Mouse (Mus musculus) lung, postnatal 0 days (tissue): ENCODE data around the gene Pnpla2. TPM values are rescaled to one million over a fixed set of nuclear protein-coding genes. Genes with fewer than 3 reads are reported as not detected.

ENCODE experiments used
- ATAC-seq: fragments of 200-750 bp; cut with Nextera tagmentation; 2 replicates; pipeline ENCODE4 v1.8.0; 2017; ENCODE audit warnings: moderate library complexity
- DNase-seq: peaks from one replicate; pipeline ENCODE4 v3.0.0-alpha.2; 2016; ENCODE audit warnings: low spot score
- H3K27ac ChIP-seq: fragments of 300-500 bp; sonication (generic); 2 replicates; pipeline ENCODE4 v1.5.1; 2014; ENCODE audit warnings: antibody characterized with exemption, mild to moderate bottlenecking, low read length, mixed read lengths
- H3K27me3 ChIP-seq: fragments of 300-500 bp; sonication (generic); replicated peaks from 2 replicates; pipeline ENCODE4 v1.6.1; 2014; ENCODE audit warnings: low read length, mixed read lengths; ENCODE audit not compliant: insufficient read depth
- H3K36me3 ChIP-seq: fragments of 300-500 bp; sonication (generic); 2 replicates; pipeline ENCODE4 v1.6.1; 2014; ENCODE audit warnings: low read length, mixed read lengths; ENCODE audit not compliant: insufficient read depth
- H3K4me1 ChIP-seq: fragments of 300-500 bp; sonication (generic); 2 replicates; pipeline ENCODE4 v1.6.1; 2014; ENCODE audit warnings: antibody characterized with exemption, low read depth, low read length, mixed read lengths; ENCODE audit not compliant: insufficient read depth
- H3K4me2 ChIP-seq: fragments of 300-500 bp; sonication (generic); replicated peaks from 2 replicates; pipeline ENCODE4 v1.6.1; 2014; ENCODE audit warnings: low read depth, mild to moderate bottlenecking, low read length, moderate library complexity, mixed read lengths
- H3K4me3 ChIP-seq: fragments of 300-500 bp; sonication (generic); 2 replicates; pipeline ENCODE4 v1.5.1; 2014; ENCODE audit warnings: low read depth, low read length
- H3K9ac ChIP-seq: fragments of 300-500 bp; sonication (generic); replicated peaks from 2 replicates; pipeline ENCODE4 v1.6.1; 2014; ENCODE audit warnings: low read depth, mild to moderate bottlenecking
- H3K9me3 ChIP-seq: fragments of 300-500 bp; sonication (generic); 2 replicates; pipeline ENCODE4 v1.6.1; 2016; ENCODE audit warnings: low read length, mixed read lengths
- CTCF ChIP-seq: IDR thresholded peaks from 2 replicates; pipeline ENCODE4 v1.5.1; 2016; ENCODE audit warnings: antibody characterized with exemption, mild to moderate bottlenecking
- EP300 ChIP-seq: IDR thresholded peaks from 2 replicates; pipeline ENCODE4 v1.6.1; 2016; ENCODE audit warnings: antibody characterized with exemption, mild to moderate bottlenecking, control low read depth
- WGBS: fragments of 180-500 bp; shearing (Covaris S2); extraction: QIAGEN DNeasy Blood & Tissue Kit; methylation state at CpG from one replicate; pipeline ENCODE4 v1.1.7; 2014; 5-methylcytosine and 5-hydroxymethylcytosine counted together
- polyA plus RNA-seq: library from polyadenylated mRNA; unstranded; fragments of >200 nt; fragmentation: Nextera tagmentation; extraction: Ambion mirVana; gene quantifications from 2 replicates; pipeline ENCODE4 v1.2.1, GENCODE M21; 2015

Pnpla2 gene
- polyA plus RNA-seq, 1 experiment from 2014 or later = 116 TPM

DNA sequence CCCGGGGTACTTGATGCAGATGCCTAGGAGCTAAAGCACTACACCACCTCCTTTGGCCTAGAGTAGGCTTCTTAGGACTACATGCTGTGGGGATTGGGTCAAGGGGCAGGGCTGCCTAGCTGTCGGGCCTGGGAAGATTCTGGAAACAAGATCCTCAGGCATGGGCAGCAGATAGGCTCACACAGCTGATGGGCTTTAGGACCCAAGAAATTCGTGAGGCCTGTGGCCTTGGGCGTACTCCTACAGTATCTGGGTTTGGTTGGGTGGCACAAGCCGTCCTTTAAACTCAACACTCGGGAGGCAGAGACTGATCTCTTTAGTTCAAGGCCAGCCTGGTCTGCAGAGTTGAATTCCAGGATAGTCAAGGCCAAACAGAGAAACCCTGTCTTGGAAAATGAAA lies 17.2 kb downstream of the Pnpla2 start:
- no peak overlapping the region for H3K27ac ChIP-seq
- H3K9me3 ChIP-seq = no peaks in the 10 kb centered on the region
- no peak overlapping the region for H3K4me3 ChIP-seq
- H3K4me2 ChIP-seq = no peak overlapping the region
- no peaks in the 10 kb centered on the region for H3K27me3 ChIP-seq
- DNase-seq (no peak), ATAC-seq (no peak)
- no peak overlapping the region for H3K9ac ChIP-seq
- WGBS = 83% methylated on average over 6 of the region's 6 CpGs
- H3K36me3 ChIP-seq = peaks cover 15% of the 10 kb centered on the region
- peaks cover 33% of the 10 kb centered on the region for H3K4me1 ChIP-seq
- no peak for TF ChIP-seq EP300
- TF ChIP-seq CTCF = no peak

DNA sequence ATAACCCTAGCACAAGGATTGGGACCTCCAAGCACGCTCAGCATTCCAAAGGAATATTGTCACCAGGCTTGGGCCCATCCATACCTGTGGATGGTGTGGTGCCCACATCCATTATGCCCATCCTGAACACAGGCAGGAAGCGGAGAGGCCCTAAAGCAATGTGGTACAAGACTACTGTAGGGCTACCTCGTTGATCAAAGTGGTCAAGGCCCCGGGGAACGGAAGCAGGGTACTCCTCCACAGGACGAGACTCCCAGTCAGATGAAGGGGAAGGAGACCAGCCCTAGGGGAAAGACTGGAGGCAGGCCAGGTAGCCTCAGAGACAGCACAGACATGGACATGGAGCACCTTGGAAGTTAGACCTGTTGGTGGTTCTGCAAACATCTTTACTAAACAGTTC lies 17.8 kb downstream of the Pnpla2 start:
- peaks cover 39% of the 10 kb centered on the region for H3K4me1 ChIP-seq
- no peak overlapping the region for H3K4me2 ChIP-seq
- ATAC-seq (no peak), DNase-seq (no peak)
- H3K4me3 ChIP-seq = no peak overlapping the region
- no peak overlapping the region for H3K9ac ChIP-seq
- no peaks in the 10 kb centered on the region for H3K9me3 ChIP-seq
- peaks cover 15% of the 10 kb centered on the region for H3K36me3 ChIP-seq
- no peaks in the 10 kb centered on the region for H3K27me3 ChIP-seq
- WGBS = 68% methylated on average over 6 of the region's 6 CpGs
- no peak overlapping the region for H3K27ac ChIP-seq
- TF ChIP-seq EP300 (no peak), CTCF (no peak)

DNA sequence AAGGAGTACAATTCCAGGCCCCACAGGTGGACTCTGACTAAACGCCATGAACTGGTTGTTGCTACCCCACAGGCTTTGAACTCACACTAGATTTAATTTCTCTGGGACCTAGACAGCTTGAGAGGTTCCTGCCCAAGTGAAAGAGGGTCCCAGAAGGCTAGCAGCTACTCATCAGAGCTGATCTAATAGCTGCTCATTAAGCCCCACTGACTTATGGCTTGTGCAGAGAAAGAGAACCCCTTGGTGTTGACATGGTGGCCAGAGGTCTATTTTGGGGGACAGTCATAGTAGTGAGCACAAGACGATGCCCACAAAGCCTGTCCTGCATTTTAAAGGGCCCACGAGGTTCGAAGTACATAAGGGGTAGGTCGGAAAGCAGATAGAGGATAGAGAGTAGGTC lies 19.2 kb downstream of the Pnpla2 start:
- H3K9me3 ChIP-seq = no peaks in the 10 kb centered on the region
- no peak for ATAC-seq
- H3K27ac ChIP-seq = no peak overlapping the region
- no peaks in the 10 kb centered on the region for H3K27me3 ChIP-seq
- no peak for DNase-seq
- peak overlapping the region; percentile 94 for H3K4me2 ChIP-seq
- peaks cover 33% of the 10 kb centered on the region for H3K4me1 ChIP-seq
- peak overlapping the region; percentile 77 for H3K9ac ChIP-seq
- WGBS = 5% methylated on average over 5 of the region's 5 CpGs
- H3K36me3 ChIP-seq = peaks cover 15% of the 10 kb centered on the region
- TF ChIP-seq EP300 = no peak
- no peak for TF ChIP-seq CTCF
- H3K4me3 ChIP-seq = peak overlapping the region; percentile 68

DNA sequence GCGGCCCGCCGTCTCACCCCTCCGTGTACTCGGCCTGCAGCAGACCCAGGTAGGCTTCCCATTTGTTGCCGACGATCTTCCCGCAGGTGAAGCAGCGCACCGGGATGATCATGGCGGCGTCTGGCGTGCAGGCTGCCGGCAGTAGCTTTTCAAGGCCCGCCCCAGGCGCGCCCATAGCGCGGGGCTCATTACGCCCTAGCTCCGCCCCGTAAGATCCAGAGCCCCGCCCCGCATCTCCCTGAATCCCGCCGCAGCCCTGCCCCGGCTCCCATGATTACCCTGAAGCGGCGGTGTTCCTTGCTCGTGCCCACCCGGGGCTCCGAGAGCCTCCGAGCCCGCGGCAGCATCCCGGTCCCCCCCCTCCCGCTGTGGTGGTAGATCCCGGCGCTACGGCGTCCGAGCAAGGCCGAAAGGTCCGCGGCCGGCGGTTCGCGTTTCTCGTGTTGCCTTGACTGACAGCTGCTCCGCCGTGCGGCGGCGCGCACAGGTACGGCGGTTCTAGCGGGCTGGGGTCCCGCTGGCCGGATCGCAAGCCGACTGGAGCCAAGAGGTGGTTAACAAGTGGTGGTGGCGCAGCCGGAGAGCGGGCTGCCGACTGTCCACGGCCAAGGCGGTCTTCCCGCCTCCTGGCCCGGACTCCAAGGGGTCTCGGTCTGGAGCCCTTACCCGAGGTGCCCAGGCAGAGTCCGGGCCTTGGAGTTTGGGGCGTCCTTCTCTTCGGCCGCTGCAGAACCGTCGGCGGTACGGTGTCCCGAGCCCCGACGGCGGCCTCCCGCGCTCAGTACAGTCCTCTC lies 20.2 kb downstream of the Pnpla2 start, which contains the start of the genes Polr2l and Tspan4:
Polr2l (minus strand) TSS at position 122 of the 794 bp plus-strand sequence.
Tspan4 (plus strand) TSS at position 230 of the 794 bp plus-strand sequence.
- Histone ChIP-seq H3K9ac (peak within 1 kb of the TSS; percentile 77), H3K4me1 (peaks cover 26% of the 10 kb centered on the region), H3K4me2 (peak within 1 kb of the TSS; percentile 94), H3K4me3 (peak within 1 kb of the TSS; percentile 68), H3K27ac (peak within 1 kb of the TSS; percentile 98), H3K9me3 (no peaks in the 10 kb centered on the region), H3K36me3 (peaks cover 15% of the 10 kb centered on the region), H3K27me3 (no peaks in the 10 kb centered on the region)
- ATAC-seq (peak; percentile 52), DNase-seq (peak; percentile 89)
- WGBS = under 1% methylated on average over 81 of the region's 87 CpGs
- TF ChIP-seq CTCF (0 out of 2 replicates have a peak, but pooled peaks have one; percentile 6), EP300 (no peak)

DNA sequence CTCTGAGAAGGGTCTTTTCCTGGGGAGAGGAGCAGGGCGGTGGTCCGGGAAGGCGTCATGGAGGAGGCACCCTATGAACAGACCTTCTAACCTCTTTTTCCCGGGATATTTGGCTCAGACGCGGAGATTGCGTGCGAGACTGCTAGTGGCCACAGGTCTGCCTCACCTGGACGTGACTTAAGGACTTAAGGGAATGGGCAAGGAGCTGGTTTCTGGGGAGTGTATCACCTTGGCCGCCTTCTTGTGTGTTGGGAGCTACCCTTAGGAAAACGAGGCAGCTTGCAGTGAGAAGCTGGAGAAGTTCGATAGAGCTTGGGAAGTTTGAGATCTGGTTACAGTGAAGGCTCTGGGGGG lies 20.8 kb downstream of the Pnpla2 start:
- DNase-seq = peak; percentile 58
- no peak for ATAC-seq
- peak overlapping the region; percentile 94 for H3K4me2 ChIP-seq
- peak overlapping the region; percentile 98 for H3K27ac ChIP-seq
- peak overlapping the region; percentile 68 for H3K4me3 ChIP-seq
- under 1% methylated on average over 12 of the region's 12 CpGs for WGBS
- H3K9me3 ChIP-seq = no peaks in the 10 kb centered on the region
- TF ChIP-seq EP300 (no peak), CTCF (no peak)
- H3K9ac ChIP-seq = peak overlapping the region; percentile 77
- H3K36me3 ChIP-seq = peaks cover 11% of the 10 kb centered on the region
- peaks cover 26% of the 10 kb centered on the region for H3K4me1 ChIP-seq
- H3K27me3 ChIP-seq = no peaks in the 10 kb centered on the region

DNA sequence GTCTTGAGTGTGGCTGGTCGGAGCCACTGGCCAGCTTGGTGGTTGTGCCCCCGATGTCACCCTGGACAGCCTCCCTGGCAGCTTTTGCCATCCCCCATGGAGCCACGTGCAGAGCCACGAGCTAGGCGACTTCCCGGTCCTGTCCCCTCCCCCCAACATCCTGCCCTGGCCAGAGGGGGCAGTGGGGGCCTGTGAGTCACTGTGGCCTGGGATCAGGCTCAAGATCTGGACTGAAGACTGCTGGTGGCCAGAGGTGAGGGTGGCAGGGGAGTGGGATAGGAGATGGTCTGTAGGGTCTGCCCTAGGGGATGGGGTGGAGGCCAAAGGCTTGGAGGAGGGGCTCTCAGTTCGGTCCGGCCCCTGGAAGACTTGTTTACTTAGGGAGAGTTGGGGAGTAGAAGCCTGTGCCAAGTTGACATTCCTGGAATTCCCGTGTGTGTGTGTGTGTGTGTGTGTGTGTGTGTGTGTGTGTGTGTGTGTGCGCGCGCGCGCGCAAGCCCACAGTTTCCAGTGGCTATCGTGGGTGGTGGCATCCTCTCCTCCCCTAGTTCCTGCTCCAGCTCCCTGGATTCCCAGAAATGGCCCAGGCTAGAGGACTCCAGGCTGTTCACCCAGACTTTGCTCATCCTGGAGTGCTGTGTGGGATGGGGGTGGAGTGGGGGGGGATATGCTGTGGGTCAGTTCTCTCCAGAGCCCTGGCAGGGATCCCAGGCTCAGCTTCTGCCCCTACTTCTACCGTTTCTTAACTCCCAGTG lies 21.4 kb downstream of the Pnpla2 start:
- H3K27ac ChIP-seq = peak overlapping the region; percentile 98
- peaks cover 31% of the 10 kb centered on the region for H3K4me1 ChIP-seq
- 3% methylated on average over 8 of the region's 17 CpGs for WGBS
- H3K4me3 ChIP-seq = peak overlapping the region; percentile 68
- peak overlapping the region; percentile 77 for H3K9ac ChIP-seq
- no peaks in the 10 kb centered on the region for H3K9me3 ChIP-seq
- H3K36me3 ChIP-seq = peaks cover 5% of the 10 kb centered on the region
- TF ChIP-seq CTCF (peak; percentile 75), EP300 (peak; percentile 91)
- peak; percentile 86 for ATAC-seq
- H3K27me3 ChIP-seq = no peaks in the 10 kb centered on the region
- peak; percentile 96 for DNase-seq
- H3K4me2 ChIP-seq = peak overlapping the region; percentile 94
